Mouse (Mus musculus): ENCODE measurements at regions not wholly inside any gene's neighbourhood (a gene's known extent, or its start where the extent isn't known, plus 50 kb on each side); places are given as distances from the start of the nearest gene placed in this dataset.

DNA sequence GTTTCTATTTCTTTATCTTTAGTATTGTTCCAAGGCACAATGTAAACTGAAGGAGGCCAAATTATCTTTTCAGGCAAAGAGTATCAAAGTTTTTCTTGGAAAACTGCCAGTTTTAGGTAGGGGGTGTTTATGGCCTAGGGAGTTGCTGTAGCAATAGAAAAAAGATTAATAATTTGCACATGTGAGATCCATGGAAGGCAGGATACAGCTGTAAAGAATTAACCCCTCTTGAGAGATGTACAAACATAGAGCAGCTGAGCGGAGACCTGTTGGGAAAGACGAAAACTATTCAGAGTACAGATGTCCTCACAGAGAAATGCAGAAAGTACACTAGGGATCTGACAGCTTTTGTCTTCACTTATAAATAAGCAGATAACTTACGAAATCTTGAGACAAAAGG lies 176.8 kb downstream of the Fign start:
- Histone ChIP-seq H3K9ac (no peak overlapping the region), H3K4me2 (no peak overlapping the region), H3K4me3 (no peak overlapping the region), H3K4me1 (no peaks in the 10 kb centered on the region), H3K36me3 (no peaks in the 10 kb centered on the region), H3K27me3 (no peaks in the 10 kb centered on the region), H3K9me3 (no peaks in the 10 kb centered on the region), H3K27ac (no peak overlapping the region)
- WGBS, result 22% methylated on average over 3 of the region's 3 CpGs
- ATAC-seq (ENCODE audit: insufficient number of reproducible peaks, low FRiP score, low TSS enrichment, low read depth), result no peak

DNA sequence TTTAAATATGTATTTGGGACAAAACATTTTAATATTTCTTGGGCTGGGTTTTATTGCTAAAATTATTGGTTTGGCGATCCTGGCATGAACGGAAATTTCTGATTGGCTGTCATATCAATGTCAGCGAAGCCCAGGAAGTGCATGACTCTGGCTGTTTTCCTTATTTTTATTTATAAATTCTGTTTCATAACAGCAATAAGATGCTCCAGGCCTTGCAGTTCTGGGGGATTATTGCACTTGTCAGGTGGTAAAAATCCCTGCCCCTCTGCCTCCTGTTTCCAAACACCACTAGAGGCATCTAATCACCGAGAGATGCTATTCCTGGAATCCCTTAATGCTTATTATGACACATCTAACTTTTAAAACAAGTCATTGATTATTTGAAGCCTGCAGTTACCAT lies 177.8 kb downstream of the Fign start:
- H3K36me3 ChIP-seq, result no peaks in the 10 kb centered on the region
- 79% methylated on average over 4 of the region's 4 CpGs for WGBS
- H3K9me3 ChIP-seq, result no peaks in the 10 kb centered on the region
- H3K9ac ChIP-seq, result no peak overlapping the region
- H3K4me2 ChIP-seq, result no peak overlapping the region
- no peak overlapping the region for H3K4me3 ChIP-seq
- no peaks in the 10 kb centered on the region for H3K4me1 ChIP-seq
- H3K27me3 ChIP-seq, result no peaks in the 10 kb centered on the region
- H3K27ac ChIP-seq, result no peak overlapping the region
- ATAC-seq (ENCODE audit: insufficient number of reproducible peaks, low FRiP score, low TSS enrichment, low read depth), result no peak

DNA sequence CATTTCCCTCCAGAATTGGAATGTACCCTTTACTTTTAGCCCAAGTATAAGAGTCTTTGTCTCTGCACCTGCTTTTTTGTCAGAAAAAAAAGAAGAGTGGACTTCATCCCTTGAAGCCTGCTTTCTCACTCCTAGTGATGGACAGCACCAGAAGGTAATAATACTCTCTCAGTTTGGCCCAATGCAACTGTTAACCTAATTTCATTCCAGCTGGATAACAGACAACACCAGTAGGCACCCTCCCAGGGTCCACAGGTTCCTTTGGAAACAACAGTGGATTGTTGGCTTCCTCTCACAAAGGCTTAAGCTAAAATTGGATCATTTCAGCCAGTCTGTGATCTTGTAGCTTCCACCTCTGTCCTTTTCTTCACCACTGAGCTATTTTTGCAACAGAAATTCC lies 197.2 kb downstream of the Fign start:
- H3K27me3 ChIP-seq, result no peaks in the 10 kb centered on the region

DNA sequence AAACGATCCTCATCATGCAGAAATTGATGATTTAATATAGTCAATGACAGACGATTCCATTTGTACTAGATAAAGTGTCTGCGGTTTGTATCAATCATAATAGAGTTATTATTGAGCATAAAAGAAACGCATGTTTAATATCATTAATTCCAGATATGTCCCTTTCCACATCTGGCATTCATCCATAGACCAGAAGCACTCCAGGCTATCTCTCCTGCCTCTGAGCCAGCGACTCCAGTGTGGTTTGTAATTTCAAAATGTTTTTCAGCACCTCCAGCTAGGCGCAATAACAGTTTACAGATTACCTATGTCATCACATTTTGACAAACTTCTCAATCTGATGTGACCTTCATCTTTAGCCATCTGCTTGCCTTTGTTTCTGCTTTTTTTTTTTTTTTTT lies 219.4 kb downstream of the Fign start:
- H3K27me3 ChIP-seq, result no peaks in the 10 kb centered on the region
- H3K9me3 ChIP-seq, result no peaks in the 10 kb centered on the region
- H3K4me1 ChIP-seq, result no peaks in the 10 kb centered on the region
- 35% methylated on average over 6 of the region's 6 CpGs for WGBS
- H3K4me3 ChIP-seq, result no peak overlapping the region
- no peak for ATAC-seq (ENCODE audit: insufficient number of reproducible peaks, low FRiP score, low TSS enrichment, low read depth)
- no peak overlapping the region for H3K9ac ChIP-seq
- H3K27ac ChIP-seq, result no peak overlapping the region
- no peaks in the 10 kb centered on the region for H3K36me3 ChIP-seq
- no peak overlapping the region for H3K4me2 ChIP-seq

More for the DNA sequence above, 197.2 kb downstream of the Fign start:
- H3K4me2 ChIP-seq, result no peak overlapping the region
- H3K4me3 ChIP-seq, result no peak overlapping the region
- H3K9ac ChIP-seq, result no peak overlapping the region
- H3K36me3 ChIP-seq, result no peaks in the 10 kb centered on the region
- H3K9me3 ChIP-seq, result no peaks in the 10 kb centered on the region
- H3K4me1 ChIP-seq, result no peaks in the 10 kb centered on the region
- no peak for ATAC-seq (ENCODE audit: insufficient number of reproducible peaks, low FRiP score, low TSS enrichment, low read depth)
- H3K27ac ChIP-seq, result no peak overlapping the region

DNA sequence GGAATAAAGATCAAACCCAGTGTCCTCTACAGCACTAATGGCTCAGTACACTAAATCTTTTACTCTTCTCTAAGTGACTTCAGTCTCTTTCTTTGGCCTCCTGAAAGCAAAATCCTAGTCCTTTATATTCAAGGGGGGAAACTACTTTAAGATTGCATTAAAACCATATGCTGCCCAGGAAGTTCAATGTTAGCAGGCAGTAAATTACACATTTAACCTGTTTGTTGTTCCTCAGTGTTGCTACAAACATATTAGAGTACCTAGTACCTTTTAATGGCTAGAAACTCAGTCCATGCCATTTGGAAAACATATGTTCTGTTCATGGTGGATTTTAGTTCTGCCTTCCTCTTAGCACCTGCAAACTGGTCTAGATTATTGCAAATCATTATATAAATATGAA lies 220.5 kb downstream of the Fign start:
- H3K27me3 ChIP-seq, result no peaks in the 10 kb centered on the region
- no peaks in the 10 kb centered on the region for H3K4me1 ChIP-seq
- H3K4me3 ChIP-seq, result no peak overlapping the region
- no peaks in the 10 kb centered on the region for H3K36me3 ChIP-seq
- ATAC-seq (ENCODE audit: insufficient number of reproducible peaks, low FRiP score, low TSS enrichment, low read depth), result no peak
- no peak overlapping the region for H3K4me2 ChIP-seq
- no peaks in the 10 kb centered on the region for H3K9me3 ChIP-seq
- H3K9ac ChIP-seq, result no peak overlapping the region
- H3K27ac ChIP-seq, result no peak overlapping the region

DNA sequence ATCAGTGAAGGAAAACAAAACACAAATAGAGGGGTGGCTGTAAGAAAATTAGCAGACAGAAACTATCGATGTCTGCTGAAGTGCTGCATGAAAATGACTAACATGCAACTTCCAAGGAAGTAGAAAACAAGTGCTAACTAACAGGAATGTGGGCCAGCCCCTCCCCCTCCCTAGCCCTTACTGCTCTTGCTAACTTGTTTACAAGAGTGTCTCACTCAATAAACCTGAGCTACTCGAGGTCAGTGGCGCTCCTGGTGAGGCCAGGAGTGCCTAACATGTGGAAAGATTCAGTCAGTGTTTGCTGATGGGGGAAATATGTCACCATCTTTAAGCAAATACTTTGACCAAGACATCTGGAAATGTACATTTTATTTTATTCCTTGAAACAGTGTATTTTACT lies 221.5 kb downstream of the Fign start:
- Histone ChIP-seq H3K9me3 (no peaks in the 10 kb centered on the region), H3K27me3 (no peaks in the 10 kb centered on the region), H3K36me3 (no peaks in the 10 kb centered on the region), H3K4me1 (no peaks in the 10 kb centered on the region), H3K27ac (no peak overlapping the region), H3K9ac (no peak overlapping the region), H3K4me2 (no peak overlapping the region), H3K4me3 (no peak overlapping the region)
- no peak for ATAC-seq (ENCODE audit: insufficient number of reproducible peaks, low FRiP score, low TSS enrichment, low read depth)
- 14% methylated on average over 3 of the region's 3 CpGs for WGBS

DNA sequence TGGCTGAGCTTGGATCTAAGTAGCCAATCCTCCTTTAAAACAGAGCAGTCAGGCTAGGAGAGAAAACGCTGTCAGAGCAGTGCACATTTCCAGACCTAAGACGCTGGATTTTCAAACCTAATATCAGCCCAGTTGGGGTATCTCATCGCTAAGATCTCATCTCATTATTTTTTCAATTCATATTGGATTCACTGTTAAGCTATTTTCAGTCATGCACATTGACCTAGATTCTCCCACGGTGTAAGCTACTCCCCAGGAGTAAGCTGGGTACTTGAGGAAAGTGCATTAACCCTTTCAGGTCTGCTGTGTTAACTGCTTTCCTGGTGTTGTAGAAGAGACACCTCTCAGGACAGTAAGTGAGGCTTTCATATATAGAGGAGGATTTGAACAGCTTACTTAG lies 222.7 kb downstream of the Fign start:
- Histone ChIP-seq H3K4me1 (no peaks in the 10 kb centered on the region), H3K9ac (no peak overlapping the region), H3K9me3 (no peaks in the 10 kb centered on the region), H3K27ac (no peak overlapping the region), H3K4me2 (no peak overlapping the region), H3K36me3 (no peaks in the 10 kb centered on the region), H3K4me3 (no peak overlapping the region), H3K27me3 (no peaks in the 10 kb centered on the region)
- 41% methylated on average over 4 of the region's 4 CpGs for WGBS
- no peak for ATAC-seq (ENCODE audit: insufficient number of reproducible peaks, low FRiP score, low TSS enrichment, low read depth)

DNA sequence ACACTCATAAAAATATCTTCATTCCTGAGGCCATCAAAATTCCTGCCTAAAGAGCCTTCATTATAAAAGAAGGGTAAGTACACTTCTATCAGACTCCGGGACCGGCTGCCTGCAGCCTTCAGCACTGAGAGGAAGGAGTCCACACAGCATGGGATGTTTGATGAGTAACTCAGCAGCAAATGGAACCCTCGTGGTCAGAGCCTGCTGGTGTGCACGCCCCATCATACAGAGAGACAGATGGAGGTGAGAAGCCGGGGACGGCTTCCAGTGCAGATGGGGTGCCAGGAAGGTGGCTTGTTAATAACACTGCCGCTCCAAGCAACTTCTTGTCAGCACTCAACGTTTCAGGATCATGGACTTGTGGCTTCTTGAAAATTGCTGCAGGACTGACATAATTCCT lies 231.3 kb downstream of the Fign start:
- Histone ChIP-seq H3K27me3 (no peaks in the 10 kb centered on the region), H3K27ac (no peak overlapping the region), H3K36me3 (no peaks in the 10 kb centered on the region), H3K9me3 (no peaks in the 10 kb centered on the region), H3K4me1 (no peaks in the 10 kb centered on the region), H3K4me2 (no peak overlapping the region), H3K4me3 (no peak overlapping the region), H3K9ac (no peak overlapping the region)
- WGBS, result 25% methylated on average over 8 of the region's 8 CpGs
- ATAC-seq (ENCODE audit: insufficient number of reproducible peaks, low FRiP score, low TSS enrichment, low read depth), result no peak

DNA sequence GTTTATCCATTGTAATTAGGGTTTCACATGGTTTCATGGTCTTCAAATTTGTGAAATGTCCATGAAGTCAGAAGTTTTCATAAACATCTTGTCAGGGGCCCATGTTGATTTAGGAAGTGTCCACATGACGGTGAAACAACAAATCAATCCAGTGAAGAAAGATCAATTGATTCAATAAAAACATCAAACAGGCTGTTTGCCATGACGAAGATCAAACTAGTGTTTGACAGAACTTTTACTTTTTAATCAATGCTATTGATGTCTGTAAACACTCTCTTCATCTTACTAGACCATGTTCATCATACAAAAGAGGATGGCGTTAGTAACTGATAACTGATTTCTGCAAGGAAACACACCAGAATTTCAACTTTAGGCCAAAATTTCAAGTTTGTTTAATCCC lies 236.0 kb downstream of the Fign start:
- Histone ChIP-seq H3K27ac (no peak overlapping the region), H3K4me3 (no peak overlapping the region), H3K4me2 (no peak overlapping the region), H3K4me1 (peaks cover under 1% of the 10 kb centered on the region), H3K9ac (no peak overlapping the region), H3K27me3 (no peaks in the 10 kb centered on the region), H3K36me3 (no peaks in the 10 kb centered on the region), H3K9me3 (no peaks in the 10 kb centered on the region)
- 79% methylated on average over 3 of the region's 3 CpGs for WGBS
- ATAC-seq (ENCODE audit: insufficient number of reproducible peaks, low FRiP score, low TSS enrichment, low read depth), result no peak

DNA sequence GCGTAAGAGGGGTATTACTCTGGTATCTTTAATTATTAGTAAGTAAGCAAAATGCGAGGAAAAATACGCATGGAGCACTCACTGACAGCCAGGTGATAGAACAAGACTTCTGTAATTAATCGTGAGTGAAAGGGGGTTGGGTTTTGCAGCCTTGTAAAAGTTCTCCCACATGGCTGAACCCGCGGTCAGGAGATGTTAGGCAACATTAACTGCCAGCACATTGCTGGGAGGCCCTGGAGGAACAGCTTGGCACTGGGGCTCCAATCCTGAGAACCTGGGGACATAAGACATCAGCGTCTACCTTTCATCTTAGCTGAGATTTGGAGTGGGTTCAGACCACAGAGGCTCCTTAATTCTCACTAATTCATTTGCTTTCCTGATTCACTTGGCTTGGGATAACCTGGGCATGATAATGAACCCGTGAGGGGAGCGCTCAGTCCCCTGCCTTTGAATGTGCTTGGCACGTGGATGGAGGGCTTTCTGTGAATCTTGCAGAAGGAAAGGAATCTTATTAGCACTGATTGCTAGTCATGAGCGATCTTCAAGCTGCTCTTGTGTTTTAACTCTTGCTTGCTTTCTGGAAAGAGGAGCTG lies 241.3 kb downstream of the Fign start:
- no peak for ATAC-seq (ENCODE audit: insufficient number of reproducible peaks, low FRiP score, low TSS enrichment, low read depth)
- WGBS, result 21% methylated on average over 11 of the region's 11 CpGs
- Histone ChIP-seq H3K4me1 (peaks cover 8% of the 10 kb centered on the region), H3K27ac (no peak overlapping the region), H3K9ac (no peak overlapping the region), H3K27me3 (no peaks in the 10 kb centered on the region), H3K9me3 (no peaks in the 10 kb centered on the region), H3K36me3 (no peaks in the 10 kb centered on the region), H3K4me2 (no peak overlapping the region), H3K4me3 (no peak overlapping the region)

DNA sequence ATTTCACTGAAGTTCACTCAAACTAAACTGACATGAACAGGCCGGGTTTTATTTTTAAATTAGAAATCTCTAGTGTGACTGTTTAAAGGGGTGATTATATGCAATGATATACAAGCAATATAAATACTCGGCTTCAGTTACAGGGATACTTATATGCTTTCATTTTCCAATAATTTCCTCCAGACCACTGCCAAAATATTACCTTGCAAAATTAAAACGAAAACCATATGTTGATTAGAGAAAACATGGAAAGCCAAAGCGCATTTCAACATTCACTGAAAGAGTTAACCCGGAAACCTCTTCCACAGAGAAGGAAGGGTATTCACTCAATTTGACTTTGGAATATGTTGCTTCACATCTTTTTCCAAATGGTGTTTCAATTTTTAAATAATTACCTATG lies 242.4 kb downstream of the Fign start:
- Histone ChIP-seq H3K27ac (no peak overlapping the region), H3K4me2 (no peak overlapping the region), H3K9me3 (no peaks in the 10 kb centered on the region), H3K27me3 (no peaks in the 10 kb centered on the region), H3K36me3 (no peaks in the 10 kb centered on the region), H3K9ac (no peak overlapping the region), H3K4me3 (no peak overlapping the region), H3K4me1 (peaks cover 8% of the 10 kb centered on the region)
- ATAC-seq (ENCODE audit: insufficient number of reproducible peaks, low FRiP score, low TSS enrichment, low read depth), result no peak
- WGBS, result 36% methylated on average over 5 of the region's 5 CpGs

DNA sequence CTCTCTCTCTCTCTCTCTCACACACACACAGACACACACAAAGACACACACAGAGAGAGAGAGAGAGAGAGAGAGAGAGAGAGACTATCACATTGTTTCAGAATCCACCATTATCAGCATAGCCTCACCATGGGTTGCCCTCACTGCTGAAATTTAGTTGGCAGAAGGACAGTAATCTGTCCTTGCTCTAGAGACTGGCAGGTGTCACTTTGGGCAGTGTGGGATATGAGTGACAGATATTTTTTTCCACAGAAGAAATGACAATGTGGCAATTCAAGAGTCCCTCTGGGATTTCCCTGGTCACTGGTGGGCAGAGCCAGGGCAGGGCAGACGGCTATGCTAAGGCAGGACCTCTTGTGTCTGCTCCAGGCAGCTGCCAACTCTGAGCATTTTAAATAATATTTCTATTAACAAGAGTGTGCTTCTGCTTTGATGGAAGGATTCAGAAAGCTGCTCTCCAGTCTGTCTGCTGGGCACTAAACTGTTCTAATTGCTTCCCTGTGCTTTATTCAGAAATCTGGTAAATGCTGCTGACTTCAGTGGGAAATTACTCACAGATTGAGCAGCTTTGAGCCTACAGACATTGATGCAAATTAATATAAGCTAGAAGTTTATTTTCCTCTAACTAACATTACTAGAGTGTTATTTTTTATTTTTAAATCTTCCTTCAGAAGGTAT lies 243.5 kb downstream of the Fign start:
- no peaks in the 10 kb centered on the region for H3K36me3 ChIP-seq
- no peak overlapping the region for H3K9ac ChIP-seq
- H3K9me3 ChIP-seq, result no peaks in the 10 kb centered on the region
- no peaks in the 10 kb centered on the region for H3K27me3 ChIP-seq
- 6% methylated on average over 1 of the region's 1 CpGs for WGBS
- peaks cover 8% of the 10 kb centered on the region for H3K4me1 ChIP-seq
- H3K4me3 ChIP-seq, result no peak overlapping the region
- no peak overlapping the region for H3K27ac ChIP-seq
- no peak for ATAC-seq (ENCODE audit: insufficient number of reproducible peaks, low FRiP score, low TSS enrichment, low read depth)
- H3K4me2 ChIP-seq, result no peak overlapping the region

DNA sequence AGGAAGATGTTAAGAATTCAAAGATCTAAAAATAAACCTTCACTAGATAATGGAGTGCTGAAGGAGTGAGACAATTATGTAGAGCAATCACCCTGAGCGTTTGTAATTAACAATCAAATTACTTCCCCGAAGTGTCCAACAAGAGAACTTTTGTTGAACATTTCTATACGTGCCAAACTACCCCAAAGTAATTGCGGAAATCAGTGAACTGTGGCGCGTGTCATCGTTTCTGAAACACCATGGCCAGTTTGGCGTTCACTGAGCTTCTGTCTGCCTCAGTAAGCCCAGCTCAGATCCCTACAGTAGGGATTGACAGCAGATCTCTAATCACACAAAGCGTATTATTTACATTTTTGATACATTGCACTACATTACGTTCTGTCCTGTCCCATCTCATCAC lies 244.6 kb downstream of the Fign start:
- WGBS, result 70% methylated on average over 10 of the region's 10 CpGs
- ATAC-seq (ENCODE audit: insufficient number of reproducible peaks, low FRiP score, low TSS enrichment, low read depth), result no peak
- H3K9ac ChIP-seq, result no peak overlapping the region
- H3K4me2 ChIP-seq, result no peak overlapping the region
- no peaks in the 10 kb centered on the region for H3K27me3 ChIP-seq
- no peak overlapping the region for H3K4me3 ChIP-seq
- no peak overlapping the region for H3K27ac ChIP-seq
- peaks cover 8% of the 10 kb centered on the region for H3K4me1 ChIP-seq
- no peaks in the 10 kb centered on the region for H3K9me3 ChIP-seq
- H3K36me3 ChIP-seq, result no peaks in the 10 kb centered on the region

Measured in limb, embryonic 15.5 days (tissue).